Mouse (Mus musculus): ENCODE data around the gene Cc2d1b. TPM values are rescaled to one million over a fixed set of nuclear protein-coding genes. Genes with fewer than 3 reads are reported as not detected.

The Cc2d1b gene
- polyA plus RNA-seq (2014; fragmentation: Nextera tagmentation; extraction: Ambion mirVana), result 22.1 and 28.4 TPM in 2 replicates

DNA sequence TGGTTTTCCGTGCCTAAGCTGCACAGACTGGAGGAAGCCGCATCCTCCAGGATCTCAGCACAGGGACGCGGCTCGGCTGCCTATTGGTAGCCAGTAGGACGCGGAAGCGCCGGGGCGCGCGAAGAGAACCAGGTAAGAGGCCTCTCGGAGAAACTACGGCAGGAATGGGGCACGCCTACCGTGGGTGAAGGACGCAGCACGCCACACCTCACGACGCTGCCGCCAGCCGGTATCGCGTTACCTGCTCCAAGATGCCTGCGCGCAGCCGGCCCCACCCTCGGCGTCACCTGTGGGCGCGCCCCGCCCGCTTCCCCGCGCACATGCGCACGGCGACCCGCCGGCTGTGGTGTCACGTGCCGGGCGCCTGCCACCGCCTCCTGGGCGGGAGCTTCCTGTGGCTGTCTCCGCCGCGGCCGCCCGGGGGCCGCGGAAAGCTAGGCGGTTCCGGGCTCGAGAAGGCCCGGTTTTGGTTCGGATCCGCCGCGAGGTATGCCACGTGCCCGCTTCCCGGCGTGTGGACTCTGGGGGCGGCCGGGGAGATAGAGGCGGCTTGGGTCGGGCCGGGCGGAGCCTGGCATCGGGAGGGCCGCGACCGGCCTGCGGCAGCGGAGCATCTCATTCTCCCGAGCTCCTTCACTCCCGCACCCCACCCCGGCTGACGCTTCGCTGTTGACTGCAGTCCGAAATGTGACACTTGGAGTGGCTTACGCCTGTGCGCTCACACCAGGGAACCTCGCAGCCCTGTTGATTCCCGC lies at the start of gene Cc2d1b:
Gene Cc2d1b (plus strand): TSS at position 354 of the 755 bp plus-strand sequence.
- H3K36me3 ChIP-seq (replicated peaks; ENCODE audit: control insufficient read depth, insufficient read depth, low read depth, low read length), result no peaks in the 10 kb centered on the region
- under 1% methylated on average over 77 of the region's 86 CpGs for WGBS
- peak within 1 kb of the TSS; percentile 56 for H3K4me3 ChIP-seq (ENCODE audit: low read depth, low read length)
- peak within 1 kb of the TSS; percentile 84 for H3K4me2 ChIP-seq (ENCODE audit: low read depth, low read length)
- peak within 1 kb of the TSS; percentile 70 for H3K27ac ChIP-seq (replicated peaks; ENCODE audit: low read depth, low read length)
- peak within 1 kb of the TSS; percentile 85 for H3K9ac ChIP-seq (replicated peaks; ENCODE audit: low read length)
- peak; percentile 89 for ATAC-seq (replicated peaks; ENCODE audit: insufficient number of reproducible peaks, low FRiP score, low TSS enrichment, low read depth)
- H3K27me3 ChIP-seq (ENCODE audit: control insufficient read depth, insufficient read depth, low read length), result no peaks in the 10 kb centered on the region
- no peaks in the 10 kb centered on the region for H3K9me3 ChIP-seq (replicated peaks; ENCODE audit: control insufficient read depth, low read length)
- no peaks in the 10 kb centered on the region for H3K4me1 ChIP-seq (ENCODE audit: control insufficient read depth, insufficient read depth, low read length)
- peak; percentile 92 for DNase-seq (ENCODE audit: low spot score)

DNA sequence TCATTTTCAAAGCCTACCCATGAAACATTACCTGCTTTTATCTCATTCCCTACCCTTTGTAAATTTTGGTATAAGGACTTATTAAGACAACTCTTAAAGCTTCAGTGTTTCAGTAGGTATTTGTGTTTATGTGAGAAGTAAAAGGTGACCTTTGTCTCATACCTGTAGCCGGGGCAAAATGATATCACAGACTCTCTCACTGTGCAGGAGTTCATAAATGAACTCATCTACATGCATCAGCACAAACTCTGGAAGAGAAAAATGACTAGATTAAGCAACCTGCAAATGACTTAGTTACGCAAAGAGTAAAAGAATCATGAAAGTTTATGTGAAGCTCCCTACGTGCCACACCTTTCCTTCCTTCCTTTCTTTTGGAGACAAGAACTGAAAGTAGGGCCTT lies 47.1 kb upstream of the Cc2d1b start:
- Histone ChIP-seq H3K9ac (replicated peaks; ENCODE audit: low read length) (no peak overlapping the region), H3K9me3 (replicated peaks; ENCODE audit: control insufficient read depth, low read length) (no peaks in the 10 kb centered on the region), H3K27ac (replicated peaks; ENCODE audit: low read depth, low read length) (no peak overlapping the region), H3K4me1 (ENCODE audit: control insufficient read depth, insufficient read depth, low read length) (no peaks in the 10 kb centered on the region), H3K4me2 (ENCODE audit: low read depth, low read length) (no peak overlapping the region), H3K4me3 (ENCODE audit: low read depth, low read length) (no peak overlapping the region), H3K36me3 (replicated peaks; ENCODE audit: control insufficient read depth, insufficient read depth, low read depth, low read length) (peaks cover 3% of the 10 kb centered on the region; the same call in 1 of the 2 replicates), H3K27me3 (ENCODE audit: control insufficient read depth, insufficient read depth, low read length) (no peaks in the 10 kb centered on the region)
- WGBS, result 95% methylated on average over 3 of the region's 3 CpGs
- ATAC-seq (replicated peaks; ENCODE audit: insufficient number of reproducible peaks, low FRiP score, low TSS enrichment, low read depth) (no peak), DNase-seq (ENCODE audit: low spot score) (no peak)

DNA sequence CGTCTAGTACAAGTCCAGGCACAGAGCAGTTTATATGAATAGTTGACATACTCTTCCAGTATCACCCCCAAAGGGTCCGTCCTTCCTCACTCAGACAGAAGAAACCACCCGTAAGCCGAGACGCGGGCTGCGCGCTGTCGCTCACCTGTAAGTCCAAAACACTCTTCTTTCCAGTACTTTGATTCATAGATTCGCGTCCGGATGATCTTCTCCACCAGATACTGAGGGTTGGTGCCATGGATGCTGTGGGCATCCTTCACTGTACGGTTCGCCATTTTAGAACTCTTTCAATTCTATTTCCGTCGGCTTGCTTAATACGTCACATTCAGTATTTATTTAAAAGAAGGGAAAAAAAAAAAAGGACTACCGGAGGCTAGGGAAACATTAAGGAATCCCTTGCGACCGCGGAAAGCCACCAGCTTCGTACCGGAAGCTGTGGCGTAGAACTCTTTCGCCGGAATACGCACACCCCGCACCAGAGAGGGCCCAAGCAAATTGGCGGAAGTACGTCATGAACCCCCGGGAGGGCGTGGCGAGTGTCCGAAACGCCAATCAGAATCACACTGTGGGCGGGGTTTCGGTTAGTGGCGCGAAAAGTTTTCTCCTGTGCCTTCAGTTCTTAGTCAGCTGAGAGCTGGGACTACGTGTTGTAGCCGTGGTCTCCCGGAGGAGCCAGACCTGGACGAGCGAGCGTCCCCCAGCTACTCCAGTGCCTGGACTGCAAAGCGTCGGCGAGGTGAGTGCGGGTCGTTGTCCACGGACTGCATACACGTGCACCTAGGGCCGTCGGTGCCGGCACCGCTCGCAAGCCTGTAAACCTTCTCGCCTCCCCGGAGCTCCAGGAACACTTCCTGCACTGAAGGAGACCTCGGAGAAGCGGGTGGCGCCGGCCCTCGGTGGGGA lies 40.6 kb upstream of the Cc2d1b start, which contains the start of the genes Prpf38a and Orc1:
Gene Prpf38a (minus strand): TSS at position 497 of the 903 bp plus-strand sequence.
Gene Orc1 (plus strand): TSS at position 584 of the 903 bp plus-strand sequence.
- Histone ChIP-seq H3K4me1 (ENCODE audit: control insufficient read depth, insufficient read depth, low read length) (no peaks in the 10 kb centered on the region), H3K27ac (replicated peaks; ENCODE audit: low read depth, low read length) (peak within 1 kb of the TSS; percentile 13; the same call in 1 of the 2 replicates)

DNA sequence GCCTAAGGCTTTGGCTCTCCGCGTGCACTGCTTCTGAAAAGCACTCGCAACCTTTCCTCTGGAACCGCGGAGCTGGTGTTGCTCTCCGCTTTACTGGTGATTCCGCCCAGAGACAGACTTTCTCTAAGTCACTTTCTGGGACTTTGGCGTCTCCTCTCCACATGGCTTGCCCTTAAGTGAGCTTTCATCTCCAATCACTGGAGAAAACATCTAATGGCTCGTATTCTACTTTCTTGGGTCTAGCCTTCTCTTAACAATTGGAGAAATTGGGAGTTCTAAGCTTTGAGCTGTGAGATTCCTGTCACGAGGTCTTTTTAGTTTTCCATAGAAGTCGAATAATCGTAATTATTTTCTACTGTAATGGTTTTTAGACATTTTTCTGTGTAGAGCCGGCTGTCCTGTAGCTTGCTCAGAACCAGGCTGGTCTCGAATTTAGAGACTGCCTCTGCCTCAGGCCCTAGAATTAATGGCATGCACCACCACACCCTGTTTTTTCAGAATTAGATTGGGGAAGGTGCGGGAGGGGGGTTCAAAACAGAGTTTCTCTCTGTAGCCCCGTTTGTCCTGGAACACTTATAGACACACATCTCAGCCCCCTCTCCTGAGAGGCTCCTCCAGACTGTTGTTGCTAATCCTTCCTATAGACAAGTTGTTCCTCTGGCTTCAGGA lies 39.9 kb upstream of the Cc2d1b start:
- DNase-seq (ENCODE audit: low spot score) (no peak), ATAC-seq (replicated peaks; ENCODE audit: insufficient number of reproducible peaks, low FRiP score, low TSS enrichment, low read depth) (no peak)
- no peaks in the 10 kb centered on the region for H3K4me1 ChIP-seq (ENCODE audit: control insufficient read depth, insufficient read depth, low read length)
- H3K27ac ChIP-seq (replicated peaks; ENCODE audit: low read depth, low read length), result peak overlapping the region; percentile 13; the same call in 1 of the 2 replicates
- no peaks in the 10 kb centered on the region for H3K36me3 ChIP-seq (replicated peaks; ENCODE audit: control insufficient read depth, insufficient read depth, low read depth, low read length)
- 1% methylated on average over 16 of the region's 16 CpGs for WGBS
- H3K4me3 ChIP-seq (ENCODE audit: low read depth, low read length), result peak overlapping the region; percentile 56
- peak overlapping the region; percentile 46 for H3K4me2 ChIP-seq (ENCODE audit: low read depth, low read length)
- no peaks in the 10 kb centered on the region for H3K27me3 ChIP-seq (ENCODE audit: control insufficient read depth, insufficient read depth, low read length)
- H3K9me3 ChIP-seq (replicated peaks; ENCODE audit: control insufficient read depth, low read length), result no peaks in the 10 kb centered on the region
- H3K9ac ChIP-seq (replicated peaks; ENCODE audit: low read length), result peak overlapping the region; percentile 53

More for the DNA sequence above, 40.6 kb upstream of the Cc2d1b start, which contains the start of the genes Prpf38a and Orc1:
- H3K27me3 ChIP-seq (ENCODE audit: control insufficient read depth, insufficient read depth, low read length), result no peaks in the 10 kb centered on the region
- DNase-seq (ENCODE audit: low spot score), result peak; percentile 100
- H3K9me3 ChIP-seq (replicated peaks; ENCODE audit: control insufficient read depth, low read length), result no peaks in the 10 kb centered on the region
- peak within 1 kb of the TSS; percentile 60 for H3K9ac ChIP-seq (replicated peaks; ENCODE audit: low read length)
- H3K4me2 ChIP-seq (ENCODE audit: low read depth, low read length), result peak within 1 kb of the TSS; percentile 50
- peak within 1 kb of the TSS; percentile 56 for H3K4me3 ChIP-seq (ENCODE audit: low read depth, low read length)
- peak; percentile 97 for ATAC-seq (replicated peaks; ENCODE audit: insufficient number of reproducible peaks, low FRiP score, low TSS enrichment, low read depth)
- WGBS, result under 1% methylated on average over 64 of the region's 64 CpGs
- no peaks in the 10 kb centered on the region for H3K36me3 ChIP-seq (replicated peaks; ENCODE audit: control insufficient read depth, insufficient read depth, low read depth, low read length)

DNA sequence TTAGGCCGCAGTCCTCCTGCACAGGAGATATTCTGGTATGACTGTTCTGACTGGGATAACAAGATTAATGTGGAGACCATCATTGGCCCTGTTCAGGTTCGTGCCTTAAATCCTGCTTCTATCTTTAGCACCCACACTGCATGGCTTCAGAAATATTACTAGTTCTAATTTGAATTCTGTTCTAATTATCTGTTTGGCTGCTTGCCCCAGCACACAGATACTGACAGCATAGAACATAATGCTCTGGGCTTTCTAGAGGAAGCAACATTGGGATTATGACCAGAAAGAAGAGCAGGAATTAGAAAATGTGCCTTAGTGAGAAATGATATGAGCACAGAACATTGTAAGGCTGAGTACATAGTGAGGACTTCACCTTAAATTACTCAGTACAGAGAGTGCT lies 26.4 kb upstream of the Cc2d1b start:
- WGBS, result 91% methylated on average over 2 of the region's 2 CpGs
- Histone ChIP-seq H3K36me3 (replicated peaks; ENCODE audit: control insufficient read depth, insufficient read depth, low read depth, low read length) (no peaks in the 10 kb centered on the region), H3K9ac (replicated peaks; ENCODE audit: low read length) (no peak overlapping the region), H3K4me2 (ENCODE audit: low read depth, low read length) (no peak overlapping the region), H3K27me3 (ENCODE audit: control insufficient read depth, insufficient read depth, low read length) (no peaks in the 10 kb centered on the region), H3K27ac (replicated peaks; ENCODE audit: low read depth, low read length) (no peak overlapping the region), H3K4me1 (ENCODE audit: control insufficient read depth, insufficient read depth, low read length) (no peaks in the 10 kb centered on the region), H3K4me3 (ENCODE audit: low read depth, low read length) (no peak overlapping the region), H3K9me3 (replicated peaks; ENCODE audit: control insufficient read depth, low read length) (no peaks in the 10 kb centered on the region)
- DNase-seq (ENCODE audit: low spot score), result no peak
- ATAC-seq (replicated peaks; ENCODE audit: insufficient number of reproducible peaks, low FRiP score, low TSS enrichment, low read depth), result no peak

DNA sequence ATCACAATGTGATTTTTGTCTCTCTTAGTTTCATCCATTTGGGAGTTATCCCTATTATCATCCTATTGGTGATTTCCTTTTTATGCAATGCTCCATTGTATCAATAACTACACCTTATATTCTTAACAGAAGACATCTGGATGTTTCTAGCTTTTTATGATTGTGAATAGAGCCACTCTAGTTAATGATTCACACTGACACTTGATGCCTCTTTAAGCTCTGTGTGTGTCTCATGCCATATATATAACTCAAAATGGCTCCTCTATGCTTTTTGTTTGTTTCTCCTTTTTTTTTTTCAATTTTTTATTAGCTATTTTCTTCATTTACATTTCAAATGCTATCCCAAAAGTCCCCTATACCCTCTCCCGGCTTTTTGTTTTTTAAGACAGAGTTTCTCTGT lies 24.0 kb upstream of the Cc2d1b start:
- H3K36me3 ChIP-seq (replicated peaks; ENCODE audit: control insufficient read depth, insufficient read depth, low read depth, low read length), result no peaks in the 10 kb centered on the region
- H3K9ac ChIP-seq (replicated peaks; ENCODE audit: low read length), result no peak overlapping the region
- 94% methylated on average over 1 of the region's 1 CpGs for WGBS

DNA sequence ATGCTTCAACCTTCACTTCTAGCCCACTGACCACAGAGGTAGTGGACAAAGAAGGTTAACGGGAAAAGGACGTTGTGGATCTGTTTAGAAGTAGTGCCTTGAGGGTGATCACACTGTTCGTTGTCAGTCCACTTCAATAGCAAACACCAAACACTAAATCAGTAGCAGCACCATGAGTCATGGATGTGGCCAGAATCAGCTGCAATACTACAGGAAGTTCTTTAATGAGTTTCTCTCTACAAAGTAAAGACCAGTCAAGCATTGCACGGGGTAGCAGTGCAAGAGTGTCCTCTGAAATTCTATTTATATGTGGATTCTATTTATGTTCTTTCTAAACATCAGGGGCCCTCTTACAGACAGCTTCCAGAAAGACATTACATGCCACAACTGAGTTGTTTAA lies 21.4 kb upstream of the Cc2d1b start:
- Histone ChIP-seq H3K9ac (replicated peaks; ENCODE audit: low read length) (no peak overlapping the region), H3K4me2 (ENCODE audit: low read depth, low read length) (no peak overlapping the region), H3K27me3 (ENCODE audit: control insufficient read depth, insufficient read depth, low read length) (no peaks in the 10 kb centered on the region), H3K27ac (replicated peaks; ENCODE audit: low read depth, low read length) (no peak overlapping the region), H3K9me3 (replicated peaks; ENCODE audit: control insufficient read depth, low read length) (no peaks in the 10 kb centered on the region), H3K4me3 (ENCODE audit: low read depth, low read length) (no peak overlapping the region), H3K4me1 (ENCODE audit: control insufficient read depth, insufficient read depth, low read length) (no peaks in the 10 kb centered on the region), H3K36me3 (replicated peaks; ENCODE audit: control insufficient read depth, insufficient read depth, low read depth, low read length) (peaks cover 3% of the 10 kb centered on the region)
- no peak for DNase-seq (ENCODE audit: low spot score)
- WGBS, result 89% methylated on average over 4 of the region's 4 CpGs
- no peak for ATAC-seq (replicated peaks; ENCODE audit: insufficient number of reproducible peaks, low FRiP score, low TSS enrichment, low read depth)

More for the DNA sequence above, 24.0 kb upstream of the Cc2d1b start:
- Histone ChIP-seq H3K27me3 (ENCODE audit: control insufficient read depth, insufficient read depth, low read length) (no peaks in the 10 kb centered on the region), H3K4me3 (ENCODE audit: low read depth, low read length) (no peak overlapping the region), H3K4me2 (ENCODE audit: low read depth, low read length) (no peak overlapping the region), H3K27ac (replicated peaks; ENCODE audit: low read depth, low read length) (no peak overlapping the region), H3K4me1 (ENCODE audit: control insufficient read depth, insufficient read depth, low read length) (no peaks in the 10 kb centered on the region), H3K9me3 (replicated peaks; ENCODE audit: control insufficient read depth, low read length) (no peaks in the 10 kb centered on the region)
- ATAC-seq (replicated peaks; ENCODE audit: insufficient number of reproducible peaks, low FRiP score, low TSS enrichment, low read depth) (no peak), DNase-seq (ENCODE audit: low spot score) (no peak)

All from embryonic facial prominence, embryonic 11.5 days (tissue).